Mouse (Mus musculus) kidney, postnatal 25 days (tissue): ENCODE measurements around the gene Syndig1l.
A peak's percentile ranks its signal among the peaks of the same experiment; 100 is the strongest.

Experiments
- DNase-seq, 2 experiments: peaks; one replicate each; pipeline ENCODE4 v3.0.0; 2021; ENCODE audit warnings: mixed read lengths in 2 of 2

Syndig1l gene

DNA sequence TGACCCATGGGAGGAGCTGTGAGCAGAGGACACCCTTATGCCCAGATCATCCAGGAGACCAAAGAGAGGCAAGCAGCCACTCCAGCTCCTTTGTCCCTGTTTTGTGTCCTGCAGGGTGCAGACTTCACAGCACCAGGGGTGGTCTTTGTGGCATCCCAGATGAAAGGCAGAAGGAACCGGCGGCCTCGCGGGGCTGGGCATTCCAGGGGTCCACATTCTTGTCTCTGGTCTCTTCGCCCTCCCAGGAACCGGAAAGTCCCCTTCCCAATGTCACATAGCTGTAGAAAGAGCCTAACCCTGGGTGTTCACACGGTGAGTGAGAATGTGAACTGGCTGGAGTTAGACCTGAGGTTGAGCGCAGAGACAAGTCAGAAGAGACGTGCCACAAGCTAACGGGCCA, 27.0 kb downstream of the Syndig1l start:
- no peak for DNase-seq

DNA sequence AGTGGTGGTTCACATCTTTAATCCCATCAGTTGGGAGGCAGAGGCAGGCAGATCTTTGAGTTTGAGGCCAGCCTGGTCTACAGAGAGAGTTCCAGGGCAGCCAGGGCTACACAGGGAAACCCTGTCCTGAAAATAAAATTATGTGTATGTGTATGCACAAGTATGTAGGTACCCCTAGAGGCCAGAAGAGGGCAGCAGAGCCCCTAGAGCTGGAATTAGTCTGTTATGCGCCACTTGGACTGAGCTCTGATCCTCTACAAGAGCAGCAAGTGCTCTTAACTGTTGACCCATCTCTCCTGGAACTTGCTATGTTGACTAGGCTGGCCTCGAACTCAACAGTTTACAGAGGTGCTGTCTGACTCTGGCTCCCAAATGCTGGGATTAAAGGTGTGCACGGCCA, 28.1 kb downstream of the Syndig1l start:
- no peak for DNase-seq

DNA sequence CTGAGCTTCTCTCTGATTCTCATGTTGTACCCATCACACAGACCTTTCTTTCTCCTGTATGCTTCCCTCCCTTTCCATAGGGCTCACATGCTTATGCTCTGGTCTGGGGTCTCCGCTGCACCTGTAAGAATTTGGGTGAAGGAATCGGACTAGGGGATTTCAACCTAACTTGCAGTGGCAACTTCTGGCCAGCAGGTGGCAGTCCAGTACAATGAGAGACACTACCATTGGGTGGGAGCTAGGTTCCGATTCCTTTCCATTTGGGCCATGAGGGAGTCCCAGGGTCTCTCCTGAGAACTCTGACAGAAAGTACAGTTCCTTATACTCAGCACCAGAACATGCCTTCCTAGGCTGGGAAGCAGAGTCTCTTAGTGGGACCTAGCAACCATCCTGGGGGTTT, 44.7 kb downstream of the Syndig1l start:
- peak in 1 of 2 experiments; percentile 63 for DNase-seq

DNA sequence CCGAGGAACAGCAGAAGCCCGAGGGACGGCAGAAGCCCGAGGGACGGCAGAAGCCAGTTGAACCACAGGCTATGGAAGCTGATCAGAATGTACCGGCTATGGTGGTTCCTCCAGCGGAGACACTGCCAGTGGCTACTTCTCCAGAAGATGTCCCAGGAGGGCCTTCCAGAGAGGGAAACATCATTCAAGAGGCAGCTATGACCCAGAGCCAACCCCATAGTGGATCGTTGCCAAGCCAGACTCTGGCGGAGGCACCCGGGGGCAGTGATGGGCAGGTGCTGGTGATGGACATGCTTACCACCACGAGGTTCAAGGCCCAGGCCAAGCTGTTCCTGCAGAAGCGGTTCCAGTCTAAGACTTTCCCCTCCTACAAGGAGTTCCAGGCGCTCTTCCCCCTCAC, 48.4 kb downstream of the Syndig1l start:
- no peak for DNase-seq

GRCm38 (mm10) chr12:84640654-84641053, 58.0 kb downstream of the Syndig1l start, which contains the start of gene Vrtn:
Vrtn (plus strand) TSS chr12:84641019.
- DNase-seq: no peak

DNA sequence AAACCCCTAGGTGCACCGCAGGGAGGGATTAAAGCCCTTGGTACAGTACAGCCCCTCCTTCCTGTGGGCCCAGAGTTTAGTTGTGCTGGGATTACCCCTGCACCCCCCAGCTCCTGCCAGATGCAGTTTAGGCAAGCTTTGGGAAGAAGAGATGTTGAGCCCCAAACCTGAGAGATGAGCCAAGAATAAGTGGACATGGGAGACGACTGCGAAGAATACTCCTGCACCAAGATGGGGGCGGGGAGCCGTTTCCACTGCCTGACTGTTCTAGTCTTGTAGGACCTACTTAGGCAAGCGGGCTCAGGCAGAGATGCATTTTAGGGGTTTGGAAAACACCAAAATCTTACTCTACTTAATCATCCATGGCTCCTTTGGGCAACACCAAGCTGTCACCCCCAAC, 58.4 kb downstream of the Syndig1l start:
- DNase-seq: no peak

DNA sequence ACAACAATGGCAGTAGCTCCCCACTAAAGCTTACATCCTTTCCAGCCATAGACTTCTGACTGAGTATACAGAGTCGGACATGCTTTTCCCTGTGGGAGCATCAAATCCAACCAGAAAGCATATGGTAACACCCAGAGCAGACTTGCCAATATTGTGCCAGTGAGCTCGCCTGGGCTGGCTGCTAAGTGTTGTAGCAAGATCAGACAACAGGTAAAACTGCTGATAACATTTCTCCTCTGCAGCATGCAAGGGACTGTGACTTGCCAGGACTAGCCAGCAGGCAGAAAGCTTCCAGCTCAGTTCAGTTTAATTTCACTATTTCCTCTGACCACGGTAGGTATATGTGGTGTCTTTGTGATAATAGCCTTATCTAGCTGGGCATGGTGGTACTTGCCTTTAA, 66.8 kb downstream of the Syndig1l start:
- DNase-seq: no peak
